Mouse (Mus musculus) testis, adult 2 months (tissue): ENCODE results near the gene Kpnb1. TPM values are rescaled to one million over a fixed set of nuclear protein-coding genes. Genes with fewer than 3 reads are reported as not detected.
A peak's percentile ranks its signal among the peaks of the same experiment; 100 is the strongest.
"Not testable (repeated sequence)": the region's sequence is repeated elsewhere in the genome, so short reads cannot be mapped to it uniquely, and the experiment has no call there.

ENCODE experiments used
- H3K27ac ChIP-seq: fragments of 200-500 bp; 2 replicates; pipeline ENCODE4 v1.5.1; 2012; ENCODE audit warnings: low read depth, low read length; ENCODE audit not compliant: control insufficient read depth, insufficient read depth
- H3K27me3 ChIP-seq: fragments of 200-500 bp; 2 replicates; pipeline ENCODE4 v1.6.1; 2012; ENCODE audit warnings: mild to moderate bottlenecking, low read length, moderate library complexity; ENCODE audit not compliant: control insufficient read depth, insufficient read depth
- H3K36me3 ChIP-seq: fragments of 200-500 bp; 2 replicates; pipeline ENCODE4 v1.6.1; 2012; ENCODE audit warnings: mild to moderate bottlenecking, low read length; ENCODE audit not compliant: control insufficient read depth, insufficient read depth
- H3K4me1 ChIP-seq: fragments of 200-500 bp; 2 replicates; pipeline ENCODE4 v1.6.1; 2012; ENCODE audit warnings: low read length; ENCODE audit not compliant: control insufficient read depth, insufficient read depth
- H3K4me3 ChIP-seq: fragments of 200-500 bp; 2 replicates; pipeline ENCODE4 v1.5.1; 2012; ENCODE audit warnings: low read depth, mild to moderate bottlenecking, low read length, moderate library complexity, mixed read lengths; ENCODE audit not compliant: control insufficient read depth
- CTCF ChIP-seq: fragments of 200-500 bp; IDR thresholded peaks from 2 replicates; pipeline ENCODE4 v1.5.1; 2012; ENCODE audit warnings: low read depth, mild to moderate bottlenecking, inconsistent platforms, low read length, moderate library complexity; ENCODE audit not compliant: control insufficient read depth, insufficient read depth, insufficient replicate concordance
- POLR2A ChIP-seq: fragments of 200-500 bp; IDR thresholded peaks from 2 replicates; pipeline ENCODE4 v1.6.1; 2012; ENCODE audit warnings: low read depth, mild to moderate bottlenecking, inconsistent platforms, low read length, moderate library complexity; ENCODE audit not compliant: control insufficient read depth
- polyA plus RNA-seq: library from polyadenylated mRNA; depleted of rRNA; stranded (reverse); fragments of >200 nt; gene quantifications from 2 replicates; pipeline ENCODE4 v1.2.3, GENCODE M21; 2012

The Kpnb1 gene
- polyA plus RNA-seq, 1 experiment: 40.3 TPM

GRCm38 (mm10) chr11:97192621-97192951, 4.9 kb upstream of the Kpnb1 start:
- H3K27ac ChIP-seq: no peak overlapping the region
- TF ChIP-seq POLR2A: no peak
- no peak for TF ChIP-seq CTCF
- H3K36me3 ChIP-seq: no peaks in the 10 kb centered on the region
- peaks cover 3% of the 10 kb centered on the region for H3K4me1 ChIP-seq
- H3K4me3 ChIP-seq: no peak overlapping the region
- H3K27me3 ChIP-seq: no peaks in the 10 kb centered on the region

GRCm38 (mm10) chr11:97191915-97192620, 4.4 kb upstream of the Kpnb1 start:
- peaks cover 3% of the 10 kb centered on the region for H3K4me1 ChIP-seq
- H3K27me3 ChIP-seq: no peaks in the 10 kb centered on the region
- no peaks in the 10 kb centered on the region for H3K36me3 ChIP-seq
- no peak for TF ChIP-seq POLR2A
- TF ChIP-seq CTCF: no peak
- H3K27ac ChIP-seq: no peak overlapping the region
- no peak overlapping the region for H3K4me3 ChIP-seq

- H3K4me1 ChIP-seq: peaks cover 6% of the 10 kb centered on the region
- no peak overlapping the region for H3K4me3 ChIP-seq
- H3K27ac ChIP-seq: no peak overlapping the region
- H3K36me3 ChIP-seq: no peaks in the 10 kb centered on the region
- no peak for TF ChIP-seq POLR2A
- TF ChIP-seq CTCF: no peak
- H3K27me3 ChIP-seq: no peaks in the 10 kb centered on the region
Measured at GRCm38 (mm10) chr11:97190992-97191391, 3.3 kb upstream of the Kpnb1 start.

- H3K27me3 ChIP-seq, H3K36me3 ChIP-seq, H3K4me3 ChIP-seq, H3K4me1 ChIP-seq, H3K27ac ChIP-seq: not testable (repeated sequence)
Measured at GRCm38 (mm10) chr11:97189645-97190044, 2.0 kb upstream of the Kpnb1 start.

GRCm38 (mm10) chr11:97189231-97189630, 1.6 kb upstream of the Kpnb1 start:
- H3K4me3 ChIP-seq: peak overlapping the region; percentile 32; the same call in 1 of the 2 replicates
- no peaks in the 10 kb centered on the region; the same call in 1 of the 2 replicates for H3K36me3 ChIP-seq
- peaks cover 6% of the 10 kb centered on the region for H3K4me1 ChIP-seq
- H3K27me3 ChIP-seq: no peaks in the 10 kb centered on the region
- TF ChIP-seq POLR2A (no peak), CTCF (no peak)
- H3K27ac ChIP-seq: no peak overlapping the region

- peaks cover 2% of the 10 kb centered on the region for H3K36me3 ChIP-seq
- peak overlapping the region; percentile 90 for H3K4me3 ChIP-seq
- H3K4me1 ChIP-seq: peaks cover 6% of the 10 kb centered on the region
- peak overlapping the region; percentile 86 for H3K27ac ChIP-seq
- H3K27me3 ChIP-seq: no peaks in the 10 kb centered on the region
- TF ChIP-seq POLR2A: no peak
- TF ChIP-seq CTCF: no peak
Measured at GRCm38 (mm10) chr11:97188643-97188955, 918 bp upstream of the Kpnb1 start.

- Histone ChIP-seq H3K27me3 (no peaks in the 10 kb centered on the region), H3K4me3 (peak overlapping the region; percentile 96), H3K4me1 (peaks cover 6% of the 10 kb centered on the region), H3K27ac (peak overlapping the region; percentile 96), H3K36me3 (peaks cover 4% of the 10 kb centered on the region)
- peak; percentile 52 for TF ChIP-seq POLR2A
- no peak for TF ChIP-seq CTCF
Measured at GRCm38 (mm10) chr11:97186947-97187763, 526 bp downstream of the Kpnb1 start.
